Mouse (Mus musculus): ENCODE data around the gene Capn7. TPM values are rescaled to one million over a fixed set of nuclear protein-coding genes. Genes with fewer than 3 reads are reported as not detected.

The Capn7 gene
- total RNA-seq (2022), result 10 to 100 TPM; 34.9 to 44.0 (median 40.9) TPM

GRCm38 (mm10) chr14:31336369-31337155 lies at the start of gene Capn7:
Gene Capn7, plus strand, starts transcription at chr14:31336638.
- peak; percentile 96 to 97 for DNase-seq (ENCODE audit: low spot score in 2 of 2)

- DNase-seq (ENCODE audit: low spot score in 2 of 2), result no peak
Measured at GRCm38 (mm10) chr14:31313192-31313591, 23.2 kb upstream of the Capn7 start.

- no peak for DNase-seq (ENCODE audit: low spot score in 2 of 2)
Measured at GRCm38 (mm10) chr14:31316613-31317012, 19.8 kb upstream of the Capn7 start.

GRCm38 (mm10) chr14:31317754-31318153 lies 18.7 kb upstream of the Capn7 start:
- DNase-seq (ENCODE audit: low spot score in 2 of 2), result no peak

GRCm38 (mm10) chr14:31319546-31319945 lies 16.9 kb upstream of the Capn7 start:
- DNase-seq (ENCODE audit: low spot score in 2 of 2), result no peak

- DNase-seq (ENCODE audit: low spot score in 2 of 2), result no peak
Measured at GRCm38 (mm10) chr14:31321181-31321580, 15.3 kb upstream of the Capn7 start.

- DNase-seq (ENCODE audit: low spot score in 2 of 2), result no peak
Measured at GRCm38 (mm10) chr14:31322191-31322590, 14.2 kb upstream of the Capn7 start.

- no peak for DNase-seq (ENCODE audit: low spot score in 2 of 2)
Measured at GRCm38 (mm10) chr14:31323189-31323588, 13.2 kb upstream of the Capn7 start.

- no peak for DNase-seq (ENCODE audit: low spot score in 2 of 2)
Measured at GRCm38 (mm10) chr14:31323849-31324792, 12.3 kb upstream of the Capn7 start, which contains the start of gene Dnah1. Gene Dnah1, minus strand, starts transcription at chr14:31323896.

- no peak for DNase-seq (ENCODE audit: low spot score in 2 of 2)
Measured at GRCm38 (mm10) chr14:31324851-31325250, 11.6 kb upstream of the Capn7 start.

GRCm38 (mm10) chr14:31325551-31325950 lies 10.9 kb upstream of the Capn7 start:
- DNase-seq (ENCODE audit: low spot score in 2 of 2), result no peak

- DNase-seq (ENCODE audit: low spot score in 2 of 2), result no peak
Measured at GRCm38 (mm10) chr14:31326770-31327169, 9.7 kb upstream of the Capn7 start.

- DNase-seq (ENCODE audit: low spot score in 2 of 2), result no peak
Measured at GRCm38 (mm10) chr14:31327196-31327595, 9.2 kb upstream of the Capn7 start.

- no peak for DNase-seq (ENCODE audit: low spot score in 2 of 2)
Measured at GRCm38 (mm10) chr14:31327681-31328080, 8.8 kb upstream of the Capn7 start.

- no peak for DNase-seq (ENCODE audit: low spot score in 2 of 2)
Measured at GRCm38 (mm10) chr14:31329741-31330140, 6.7 kb upstream of the Capn7 start.

GRCm38 (mm10) chr14:31330957-31331356 lies 5.5 kb upstream of the Capn7 start:
- no peak for DNase-seq (ENCODE audit: low spot score in 2 of 2)

- DNase-seq (ENCODE audit: low spot score in 2 of 2), result no peak
Measured at GRCm38 (mm10) chr14:31335765-31336164, 673 bp upstream of the Capn7 start.

GRCm38 (mm10) chr14:31337406-31337805 lies 968 bp downstream of the Capn7 start:
- DNase-seq (ENCODE audit: low spot score in 2 of 2), result no peak

GRCm38 (mm10) chr14:31337947-31338346 lies 1.5 kb downstream of the Capn7 start:
- no peak for DNase-seq (ENCODE audit: low spot score in 2 of 2)

GRCm38 (mm10) chr14:31343241-31343640 lies 6.8 kb downstream of the Capn7 start:
- DNase-seq (ENCODE audit: low spot score in 2 of 2), result no peak

GRCm38 (mm10) chr14:31345367-31345766 lies 8.9 kb downstream of the Capn7 start:
- DNase-seq (ENCODE audit: low spot score in 2 of 2), result no peak

- DNase-seq (ENCODE audit: low spot score in 2 of 2), result no peak
Measured at GRCm38 (mm10) chr14:31362236-31362635, 25.8 kb downstream of the Capn7 start.

Data from layer of hippocampus, adult 8-10 months (tissue).